Mouse (Mus musculus): ENCODE measurements around the gene Myo1h. TPM values are rescaled to one million over a fixed set of nuclear protein-coding genes. Genes with fewer than 3 reads are reported as not detected.

Myo1h gene
- polyA plus RNA-seq, 1 experiment from 2014 or later: 2.0 TPM

DNA sequence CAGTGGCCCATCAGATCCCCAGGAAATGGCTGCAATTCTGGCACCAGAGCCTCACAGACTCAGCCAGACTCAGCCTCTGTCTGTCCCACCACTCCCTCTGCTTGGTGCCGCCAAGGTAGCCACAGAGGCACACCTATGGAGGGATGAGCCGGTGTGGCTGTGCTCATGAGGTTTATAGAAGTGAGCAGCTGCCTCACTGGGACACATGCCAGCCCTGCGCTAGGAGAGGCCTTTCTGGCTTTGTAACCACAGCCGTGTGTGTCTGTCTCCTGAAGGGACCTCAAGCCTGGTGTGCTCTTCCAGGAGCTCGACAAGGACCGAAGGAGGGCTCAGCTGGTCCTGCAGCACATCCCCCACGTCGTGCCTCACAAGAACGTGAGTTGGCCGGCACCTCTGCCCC lies 118.3 kb downstream of the Myo1h start:
- Histone ChIP-seq H3K9me3 (replicated peaks) (no peaks in the 10 kb centered on the region), H3K4me1 (replicated peaks) (no peaks in the 10 kb centered on the region), H3K27ac (no peak overlapping the region), H3K4me3 (no peak overlapping the region), H3K4me2 (no peak overlapping the region), H3K27me3 (no peaks in the 10 kb centered on the region), H3K36me3 (peaks cover 99% of the 10 kb centered on the region), H3K9ac (no peak overlapping the region)
- no peak for ATAC-seq (replicated peaks; ENCODE audit: insufficient number of reproducible peaks, insufficient read depth, low FRiP score, low read depth)
- 76% methylated on average over 10 of the region's 10 CpGs for WGBS

DNA sequence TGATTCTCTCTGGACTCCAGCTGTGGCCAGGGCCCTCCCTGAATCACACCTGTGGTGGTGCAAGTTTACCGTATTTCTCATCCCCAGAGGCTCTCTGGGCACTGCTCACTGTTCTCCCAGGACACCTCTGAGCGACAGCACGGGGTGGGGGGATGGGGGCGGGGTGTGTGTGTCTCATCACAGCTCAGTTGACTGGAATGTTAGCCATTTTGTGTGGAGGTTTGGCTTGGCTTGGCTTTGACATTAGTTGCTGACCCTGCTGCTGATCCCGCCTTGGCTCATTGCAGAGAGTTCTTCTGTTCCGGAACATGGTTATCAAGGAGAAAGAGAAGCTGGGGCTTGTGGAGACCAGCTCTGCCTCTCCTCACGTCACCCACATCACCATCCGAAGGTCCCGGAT lies 118.8 kb downstream of the Myo1h start:
- H3K4me3 ChIP-seq: no peak overlapping the region
- ATAC-seq (replicated peaks; ENCODE audit: insufficient number of reproducible peaks, insufficient read depth, low FRiP score, low read depth): no peak
- no peaks in the 10 kb centered on the region for H3K9me3 ChIP-seq (replicated peaks)
- WGBS: 82% methylated on average over 9 of the region's 9 CpGs
- H3K36me3 ChIP-seq: peaks cover 99% of the 10 kb centered on the region
- H3K4me1 ChIP-seq (replicated peaks): peaks cover 2% of the 10 kb centered on the region; the same call in 1 of the 2 replicates
- H3K9ac ChIP-seq: no peak overlapping the region
- no peak overlapping the region for H3K27ac ChIP-seq
- H3K27me3 ChIP-seq: no peaks in the 10 kb centered on the region
- no peak overlapping the region for H3K4me2 ChIP-seq

DNA sequence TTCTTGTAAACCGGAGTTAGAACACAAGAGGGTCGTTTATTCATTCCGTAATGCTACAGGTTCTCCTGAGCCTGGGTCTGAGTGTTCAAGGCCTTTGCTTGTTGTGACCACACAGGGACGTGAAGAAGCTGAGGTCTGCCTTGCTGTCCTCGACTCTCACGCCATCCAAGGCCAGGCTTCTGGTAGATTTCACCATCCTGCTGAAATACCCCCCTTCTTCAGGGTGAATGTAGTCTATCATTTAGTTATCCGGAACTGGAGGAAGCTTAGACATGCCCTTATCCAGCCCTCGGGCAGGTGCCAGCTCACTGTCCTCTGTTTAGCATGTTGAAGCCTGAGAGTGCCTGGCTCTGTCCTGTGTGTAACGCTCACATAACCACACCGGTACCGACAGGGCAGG lies 119.9 kb downstream of the Myo1h start:
- Histone ChIP-seq H3K27ac (no peak overlapping the region), H3K4me2 (no peak overlapping the region), H3K36me3 (peaks cover 92% of the 10 kb centered on the region), H3K9ac (no peak overlapping the region), H3K4me1 (replicated peaks) (peaks cover 13% of the 10 kb centered on the region), H3K27me3 (no peaks in the 10 kb centered on the region), H3K9me3 (replicated peaks) (no peaks in the 10 kb centered on the region), H3K4me3 (no peak overlapping the region)
- no peak for ATAC-seq (replicated peaks; ENCODE audit: insufficient number of reproducible peaks, insufficient read depth, low FRiP score, low read depth)
- WGBS: 94% methylated on average over 11 of the region's 11 CpGs

DNA sequence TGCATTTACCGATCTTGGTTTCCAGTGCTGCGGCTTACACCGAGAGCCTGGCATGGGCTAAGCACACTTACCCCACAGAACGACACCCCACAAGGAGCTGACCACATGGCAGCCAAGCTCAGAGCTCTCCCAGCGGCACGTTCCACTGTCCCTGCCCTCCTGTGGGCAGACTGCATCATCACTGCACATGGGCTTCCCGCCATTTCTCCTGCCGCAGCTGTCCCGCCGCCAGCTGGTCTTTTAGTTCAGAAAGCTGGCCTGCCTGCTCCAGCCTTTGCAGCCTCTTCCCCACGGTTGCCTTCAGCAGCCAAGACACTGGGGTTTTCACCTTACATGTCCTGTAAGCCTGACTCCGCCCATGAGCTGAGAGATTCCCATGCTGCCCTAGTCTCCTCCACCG lies 121.5 kb downstream of the Myo1h start:
- Histone ChIP-seq H3K27ac (no peak overlapping the region), H3K4me3 (no peak overlapping the region), H3K9ac (no peak overlapping the region), H3K36me3 (peaks cover 90% of the 10 kb centered on the region), H3K4me2 (no peak overlapping the region), H3K4me1 (replicated peaks) (peaks cover 14% of the 10 kb centered on the region), H3K9me3 (replicated peaks) (no peaks in the 10 kb centered on the region), H3K27me3 (no peaks in the 10 kb centered on the region)
- ATAC-seq (replicated peaks; ENCODE audit: insufficient number of reproducible peaks, insufficient read depth, low FRiP score, low read depth): no peak
- WGBS: 88% methylated on average over 13 of the region's 13 CpGs

DNA sequence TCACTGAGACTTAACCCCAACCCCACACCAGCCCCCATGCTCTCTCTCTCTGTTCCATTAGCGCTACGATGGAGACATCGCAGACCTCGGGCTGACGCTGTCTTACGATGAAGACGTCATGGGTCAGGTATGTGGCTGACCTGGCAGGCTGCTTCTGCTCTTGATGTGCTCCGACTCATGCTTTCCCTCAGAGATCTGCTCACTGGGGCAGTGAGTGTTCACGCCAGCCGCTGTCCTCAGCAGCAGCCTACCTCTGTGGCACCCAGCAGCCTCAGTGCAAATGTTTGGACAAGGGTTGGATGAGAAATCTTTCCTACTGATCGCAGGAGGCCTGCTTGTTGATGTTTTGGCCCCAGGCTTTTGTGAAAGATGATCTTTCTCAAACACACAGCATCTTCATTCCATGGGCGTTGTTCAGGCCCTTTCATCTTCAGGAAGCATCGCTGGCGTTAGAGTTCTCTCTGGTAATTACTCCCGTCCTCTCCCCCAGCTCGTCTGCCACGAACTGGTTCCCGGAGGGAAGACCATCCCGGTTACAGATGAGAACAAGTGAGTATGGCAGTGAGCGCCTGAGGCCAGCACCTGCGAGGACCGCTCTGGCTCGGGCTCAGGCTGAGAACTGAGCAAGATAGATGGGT lies 123.5 kb downstream of the Myo1h start:
- no peak for ATAC-seq (replicated peaks; ENCODE audit: insufficient number of reproducible peaks, insufficient read depth, low FRiP score, low read depth)

DNA sequence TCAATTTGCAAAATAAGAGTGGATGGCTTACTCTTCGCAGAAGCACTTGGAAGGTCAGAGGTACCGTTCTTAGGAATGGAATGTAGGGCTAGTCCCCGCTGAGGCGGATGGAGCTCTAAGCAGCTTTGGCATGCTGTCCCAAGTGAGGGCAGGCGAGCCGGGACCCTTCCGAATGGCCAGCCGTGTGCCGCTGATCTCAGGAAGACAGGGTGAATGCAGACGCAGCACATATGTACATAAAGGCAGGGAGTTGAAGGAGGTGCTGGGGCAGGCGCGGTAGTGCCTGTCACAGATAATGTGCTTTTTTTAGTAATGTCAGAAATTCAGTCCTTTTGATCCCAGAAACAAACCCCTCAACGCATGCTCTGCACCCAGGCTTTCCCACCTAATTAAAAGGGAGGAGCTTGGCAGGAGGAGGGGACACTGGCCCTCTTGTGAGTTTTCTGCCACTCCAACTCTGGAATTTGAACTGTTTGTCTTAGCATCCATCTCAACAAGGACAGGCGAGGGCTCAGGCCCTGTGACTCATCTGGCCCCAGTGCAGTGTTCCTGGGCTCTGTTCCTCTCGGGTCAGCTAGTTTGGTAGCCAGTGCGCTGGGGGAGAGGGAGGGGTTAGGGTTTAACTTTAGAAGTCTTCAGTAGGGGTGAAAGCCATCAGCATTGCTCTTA lies 124.2 kb downstream of the Myo1h start:
- no peaks in the 10 kb centered on the region for H3K9me3 ChIP-seq (replicated peaks)
- no peak overlapping the region for H3K4me2 ChIP-seq

More for the DNA sequence above, 123.5 kb downstream of the Myo1h start:
- Histone ChIP-seq H3K4me3 (no peak overlapping the region), H3K27me3 (no peaks in the 10 kb centered on the region), H3K4me1 (replicated peaks) (peaks cover 14% of the 10 kb centered on the region), H3K9ac (no peak overlapping the region), H3K4me2 (no peak overlapping the region), H3K27ac (no peak overlapping the region), H3K36me3 (peaks cover 86% of the 10 kb centered on the region), H3K9me3 (replicated peaks) (no peaks in the 10 kb centered on the region)
- WGBS: 59% methylated on average over 23 of the region's 23 CpGs

More for the DNA sequence above, 124.2 kb downstream of the Myo1h start:
- no peak overlapping the region for H3K9ac ChIP-seq
- H3K27me3 ChIP-seq: no peaks in the 10 kb centered on the region
- H3K4me1 ChIP-seq (replicated peaks): peaks cover 14% of the 10 kb centered on the region
- H3K4me3 ChIP-seq: no peak overlapping the region
- peaks cover 84% of the 10 kb centered on the region for H3K36me3 ChIP-seq
- H3K27ac ChIP-seq: peak overlapping the region; percentile 35; the same call in 1 of the 2 replicates
- ATAC-seq (replicated peaks; ENCODE audit: insufficient number of reproducible peaks, insufficient read depth, low FRiP score, low read depth): peak; percentile 24; the same call in 1 of the 2 replicates
- 38% methylated on average over 16 of the region's 16 CpGs for WGBS

Small RNAs within 50 kb of the gene (microRNA-seq; reads per million reads assigned to microRNA genes)
- not detected for gene Mir7027

Other genes with a start within 250 kb of the Myo1h start
- 7.8 and 8.9 TPM in 2 replicates for gene Usp30, start 223.7 kb upstream of the Myo1h start, polyA plus RNA-seq (2015; fragmentation: Nextera tagmentation; extraction: Ambion mirVana)
- gene Svop, start 197.6 kb upstream of the Myo1h start, polyA plus RNA-seq (2015; fragmentation: Nextera tagmentation; extraction: Ambion mirVana): 0.53 TPM in 1 of 2 replicates, not detected in the other
- 7.8 and 7.9 TPM in 2 replicates for gene Alkbh2, start 160.9 kb upstream of the Myo1h start, polyA plus RNA-seq (2015; fragmentation: Nextera tagmentation; extraction: Ambion mirVana)
- 37.3 and 41.9 TPM in 2 replicates for gene Ung, start 158.8 kb upstream of the Myo1h start, polyA plus RNA-seq (2015; fragmentation: Nextera tagmentation; extraction: Ambion mirVana)
- gene Acacb, start 142.6 kb upstream of the Myo1h start, polyA plus RNA-seq (2015; fragmentation: Nextera tagmentation; extraction: Ambion mirVana): 11.3 and 12.2 TPM in 2 replicates
- 0.11 and 0.20 TPM in 2 replicates for gene Foxn4, start 15.4 kb upstream of the Myo1h start, polyA plus RNA-seq (2015; fragmentation: Nextera tagmentation; extraction: Ambion mirVana)
- 93.8 and 113 TPM in 2 replicates for gene Kctd10, start 91.3 kb downstream of the Myo1h start, polyA plus RNA-seq (2015; fragmentation: Nextera tagmentation; extraction: Ambion mirVana)
- gene Ube3b, start 91.4 kb downstream of the Myo1h start, polyA plus RNA-seq (2015; fragmentation: Nextera tagmentation; extraction: Ambion mirVana): 36.2 and 47.5 TPM in 2 replicates
- 19.7 and 24.3 TPM in 2 replicates for gene Mmab, start 154.9 kb downstream of the Myo1h start, polyA plus RNA-seq (2015; fragmentation: Nextera tagmentation; extraction: Ambion mirVana)
- 13.6 and 20.5 TPM in 2 replicates for gene Mvk, start 155.1 kb downstream of the Myo1h start, polyA plus RNA-seq (2015; fragmentation: Nextera tagmentation; extraction: Ambion mirVana)